Mouse (Mus musculus) cerebellum, postnatal 36 days (tissue): ENCODE measurements around the gene Cdkl1.

Experiments used
- DNase-seq, 2 experiments: peaks; one replicate each; pipeline ENCODE4 v3.0.0; 2021 to 2022; ENCODE audit warnings: mixed read lengths in 2 of 2

Cdkl1 gene

DNA sequence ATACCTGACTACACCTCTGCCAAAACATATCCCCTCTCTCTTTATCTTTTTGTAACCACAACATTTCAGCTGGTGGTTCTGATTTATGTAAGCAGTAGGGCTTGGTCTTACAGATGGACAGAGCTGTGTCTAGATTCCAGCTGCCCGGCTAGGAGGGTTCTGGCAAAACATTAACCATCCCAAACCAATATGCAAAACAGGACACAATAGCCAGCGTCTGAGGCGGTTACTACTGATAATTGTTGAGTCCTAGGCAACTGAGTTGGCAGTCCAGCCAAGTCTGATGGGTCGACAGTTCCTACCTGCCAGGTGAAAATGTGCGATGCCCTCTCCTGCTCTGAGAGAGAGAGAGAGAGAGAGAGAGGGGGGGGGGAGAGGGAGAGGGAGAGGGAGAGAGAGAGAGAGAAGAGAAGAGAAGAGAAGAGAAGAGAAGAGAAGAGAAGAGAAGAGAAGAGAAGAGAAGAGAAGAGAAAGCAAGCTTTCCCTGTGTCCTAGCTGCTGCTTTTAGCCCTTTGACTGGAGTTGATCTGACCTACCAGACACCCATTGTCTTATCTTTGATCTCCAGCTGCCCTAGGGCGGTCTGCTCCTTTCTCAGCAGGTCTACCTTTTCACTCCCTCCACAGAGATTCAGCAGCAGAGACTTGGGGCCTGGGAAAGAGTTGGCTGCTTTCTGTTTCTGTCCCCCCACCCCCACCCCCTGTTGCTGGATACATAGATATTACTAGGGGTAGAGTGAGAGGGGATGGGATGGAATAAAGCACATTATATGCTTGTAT, 7.6 kb downstream of the Cdkl1 start:
- no peak for DNase-seq

DNA sequence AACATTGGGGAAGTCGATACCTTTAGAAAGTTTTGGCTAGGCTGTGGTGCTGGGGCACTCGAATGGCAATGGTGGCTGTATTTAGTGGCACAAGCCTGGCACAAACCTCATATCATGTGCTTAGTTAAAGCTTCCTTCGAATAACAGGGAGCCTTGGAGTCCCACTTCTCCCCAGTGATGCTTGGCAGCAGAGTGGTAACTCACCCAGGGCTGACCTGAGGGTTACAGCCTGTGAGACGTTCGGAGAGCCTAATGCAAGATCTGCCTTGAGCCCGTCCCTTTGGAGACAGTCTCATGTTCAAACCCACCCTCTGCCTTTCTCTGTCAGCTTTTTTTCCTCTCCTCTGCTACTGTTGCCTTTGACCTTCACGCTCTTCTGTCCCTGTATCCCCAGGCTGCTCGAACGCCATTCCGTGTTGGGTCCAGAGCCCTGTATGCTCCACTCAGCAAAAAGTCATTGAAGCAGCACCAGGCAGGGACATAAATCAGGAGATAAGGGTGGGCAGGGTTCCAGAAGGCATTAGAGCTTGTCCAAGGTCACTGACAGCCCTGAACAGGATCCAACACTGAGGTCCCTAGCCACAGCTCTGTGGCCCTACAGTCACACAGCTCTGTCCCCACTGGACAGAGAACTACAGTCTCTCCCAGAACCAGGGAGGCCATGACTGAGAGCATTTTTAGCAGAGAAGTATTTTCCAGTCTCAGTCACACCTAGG, 9.0 kb downstream of the Cdkl1 start:
- DNase-seq = no peak

DNA sequence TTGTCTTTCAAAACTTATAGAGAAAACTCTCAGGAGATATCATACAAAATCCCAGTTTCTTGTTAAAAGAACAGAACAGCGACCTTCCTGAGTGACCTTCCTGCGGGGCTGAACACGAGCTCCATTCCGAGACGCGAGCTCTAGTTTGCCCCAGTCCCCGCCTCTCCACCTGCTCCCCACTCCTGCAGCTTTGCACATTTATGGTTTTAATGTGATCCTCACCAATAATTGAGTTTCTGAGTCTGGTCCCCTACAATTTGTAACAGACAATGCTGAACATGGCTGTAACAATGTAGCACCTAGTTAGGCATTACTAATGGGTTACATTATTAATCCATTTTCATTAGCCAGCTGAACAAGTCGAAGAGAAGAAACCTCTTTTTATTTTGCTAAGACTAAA, 9.6 kb downstream of the Cdkl1 start:
- no peak for DNase-seq

DNA sequence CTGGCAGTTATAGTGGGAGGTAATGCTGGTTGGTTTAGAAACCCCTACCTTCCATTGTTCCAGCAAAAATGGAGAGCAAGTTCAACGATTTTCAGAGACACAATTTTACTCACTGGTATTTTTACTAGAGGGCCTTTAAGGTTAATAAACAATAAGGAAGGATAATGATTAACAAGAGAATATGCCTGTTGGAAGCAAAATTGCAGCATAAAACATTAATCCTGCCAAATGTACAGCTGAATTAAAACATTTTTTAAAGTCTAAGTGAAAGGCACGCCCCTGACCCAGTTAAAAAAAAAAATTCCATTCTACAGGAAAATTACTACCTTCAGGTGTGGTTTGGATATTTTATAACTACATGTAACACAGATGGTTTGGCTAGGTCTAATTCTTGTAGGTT, 13.1 kb downstream of the Cdkl1 start:
- DNase-seq = no peak

DNA sequence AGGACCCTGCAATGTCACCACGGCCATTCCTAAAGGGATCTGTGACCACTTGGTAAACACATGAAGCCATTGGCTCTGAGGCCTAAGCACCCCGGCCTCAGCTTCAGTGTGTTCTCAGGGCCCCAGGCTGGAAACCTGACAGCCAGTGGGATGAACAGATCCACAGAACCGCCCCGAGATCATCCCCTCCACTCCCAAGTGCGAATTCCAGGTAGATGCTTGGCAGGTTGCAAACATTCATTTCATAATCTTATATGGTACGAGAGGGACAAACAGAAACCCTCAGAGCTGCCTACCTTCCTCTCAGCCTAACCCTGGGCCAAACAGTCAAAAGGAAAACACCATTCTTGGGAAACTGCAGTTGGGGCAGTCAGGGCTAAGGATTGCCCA, 13.7 kb downstream of the Cdkl1 start:
- DNase-seq = no peak

DNA sequence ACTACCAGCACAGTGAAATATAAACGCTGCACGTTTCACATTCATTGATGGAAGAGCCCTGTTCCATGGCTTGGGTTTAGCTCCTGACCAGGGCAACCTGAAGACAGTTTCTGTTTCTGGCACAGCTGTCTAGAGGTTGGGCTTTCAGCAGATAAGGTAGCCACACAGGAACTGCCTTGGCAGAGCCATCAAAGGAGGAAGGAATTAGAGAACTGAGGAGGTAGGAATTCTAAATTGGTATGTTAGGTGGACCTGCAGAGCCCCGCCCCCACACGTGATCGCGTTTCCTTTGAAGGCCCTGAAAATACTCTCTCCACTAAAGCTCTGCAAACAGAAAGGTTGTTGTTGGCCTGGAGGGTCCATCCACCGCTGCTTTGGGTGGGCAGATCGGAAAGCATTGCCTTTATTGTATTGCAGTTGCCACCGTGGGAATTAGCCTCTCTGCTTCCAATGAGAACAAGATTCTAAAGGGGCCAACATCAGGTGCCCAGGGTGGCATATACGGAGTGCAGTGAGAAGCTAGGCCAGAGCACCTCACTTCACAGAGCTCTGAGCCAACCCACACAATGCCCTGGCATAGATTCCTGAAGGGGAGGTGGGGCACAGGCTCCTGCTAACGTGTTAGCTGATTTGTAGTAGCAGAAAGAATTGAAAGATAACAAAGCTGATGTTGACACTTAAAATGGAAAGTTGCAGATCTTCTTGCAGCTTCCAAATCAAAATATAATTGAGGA, 14.3 kb downstream of the Cdkl1 start:
- no peak for DNase-seq

DNA sequence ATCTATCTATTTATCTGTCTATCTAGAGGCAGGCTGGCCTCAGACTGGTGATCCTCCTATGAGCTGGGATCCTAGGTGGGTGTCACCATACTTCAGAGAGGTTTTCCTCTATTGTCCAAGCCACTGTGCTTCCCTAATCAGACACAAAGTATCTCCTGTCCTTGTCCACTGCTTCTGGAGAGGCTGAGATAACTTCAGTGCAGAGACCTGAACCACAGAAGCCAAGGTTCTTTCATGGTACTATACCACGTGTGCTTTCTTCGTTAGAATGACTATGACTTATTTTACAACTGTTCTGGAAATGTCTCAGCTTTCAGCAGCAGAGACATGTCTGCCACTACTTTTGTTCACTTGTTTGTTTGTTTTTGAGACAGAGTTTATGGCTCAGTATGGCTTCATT, 22.2 kb downstream of the Cdkl1 start:
- DNase-seq = no peak

DNA sequence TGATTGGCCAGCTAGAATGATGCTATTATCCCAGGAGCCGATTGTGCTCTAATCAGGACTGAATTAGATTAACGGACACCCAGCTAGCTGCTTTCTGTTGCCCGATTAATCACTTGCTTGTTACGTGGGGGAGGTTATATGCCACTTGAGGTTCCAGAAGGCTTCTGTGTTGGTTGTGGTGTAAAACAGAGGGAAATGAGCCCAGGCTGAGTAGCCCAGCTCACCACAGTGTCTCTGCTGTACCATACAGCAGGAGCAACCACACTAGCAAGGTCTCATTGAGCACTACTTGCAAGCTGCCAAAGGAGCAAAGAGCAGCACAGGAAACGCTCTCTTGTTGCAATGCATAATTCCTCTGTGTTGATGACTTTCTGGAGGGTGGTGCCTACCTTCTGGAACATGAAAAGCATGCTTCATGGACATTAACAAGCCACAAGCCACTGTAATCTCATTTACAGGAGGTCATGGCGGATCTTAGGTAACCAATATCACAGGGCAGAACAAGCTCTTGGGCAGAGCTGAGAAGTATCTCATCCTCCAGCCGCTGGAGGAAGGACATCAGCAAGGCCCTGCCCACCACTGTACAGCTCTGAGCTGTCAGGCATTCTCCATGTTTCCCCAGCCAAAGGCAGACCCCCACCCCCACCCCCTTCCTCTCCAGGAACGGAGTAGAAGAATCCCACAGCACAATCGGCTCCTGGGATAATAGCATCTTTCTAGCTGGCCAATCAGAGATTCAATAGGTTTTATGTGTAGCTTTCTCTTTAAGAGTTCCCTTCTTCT, 23.4 kb downstream of the Cdkl1 start:
- DNase-seq = no peak

DNA sequence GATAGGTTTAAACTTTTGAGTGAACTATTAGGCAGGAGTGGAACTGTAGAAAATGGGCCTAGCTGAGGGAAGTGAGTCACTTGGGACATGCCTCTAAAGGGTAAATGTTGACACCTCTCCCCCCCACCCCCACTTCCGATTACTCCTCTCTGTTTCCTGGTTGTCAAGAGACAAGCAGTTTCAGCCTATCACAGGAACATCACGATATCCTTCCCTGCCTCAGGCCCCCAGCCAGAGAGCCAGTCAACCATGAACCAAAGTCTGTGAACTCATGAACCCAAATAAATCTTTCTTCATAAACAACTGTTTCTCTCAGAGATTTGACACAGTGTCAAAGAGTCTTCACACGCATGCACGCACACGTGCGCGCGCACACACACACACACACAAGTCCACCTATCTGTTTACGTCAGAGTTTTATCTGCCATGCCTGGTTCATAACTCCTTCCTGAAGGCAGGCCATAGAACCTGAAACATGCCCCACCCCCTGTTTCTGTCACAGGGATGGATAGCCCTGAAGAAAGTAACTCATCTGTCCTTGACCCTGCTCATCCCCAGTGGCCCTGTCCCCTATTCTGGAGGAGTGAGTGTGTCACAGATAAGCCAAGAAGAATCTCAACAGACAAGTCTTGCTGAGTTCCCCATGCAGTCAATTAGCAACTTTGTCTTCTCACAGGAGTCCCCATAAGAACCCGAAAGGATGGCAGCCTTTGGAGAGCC, 24.7 kb downstream of the Cdkl1 start:
- DNase-seq = no peak

DNA sequence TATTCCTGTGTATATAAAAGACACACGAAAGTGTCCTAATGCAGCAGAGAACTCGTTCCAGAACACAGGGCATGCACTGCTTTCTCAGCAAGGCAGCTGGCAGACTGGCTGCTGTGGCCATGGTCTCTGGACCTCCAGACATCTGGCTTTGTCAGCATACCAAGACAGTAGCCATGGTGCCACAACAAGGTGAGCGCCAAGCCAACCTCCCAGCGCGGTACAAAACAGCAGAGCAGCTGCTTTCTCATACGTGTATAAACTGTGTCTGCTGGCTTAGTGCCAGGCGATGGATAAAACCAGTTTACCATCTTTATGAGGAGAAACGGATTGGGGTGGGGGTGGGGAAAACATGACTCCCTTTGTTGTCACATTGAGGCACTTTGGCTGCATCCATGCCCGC, 25.5 kb downstream of the Cdkl1 start:
- no peak for DNase-seq

DNA sequence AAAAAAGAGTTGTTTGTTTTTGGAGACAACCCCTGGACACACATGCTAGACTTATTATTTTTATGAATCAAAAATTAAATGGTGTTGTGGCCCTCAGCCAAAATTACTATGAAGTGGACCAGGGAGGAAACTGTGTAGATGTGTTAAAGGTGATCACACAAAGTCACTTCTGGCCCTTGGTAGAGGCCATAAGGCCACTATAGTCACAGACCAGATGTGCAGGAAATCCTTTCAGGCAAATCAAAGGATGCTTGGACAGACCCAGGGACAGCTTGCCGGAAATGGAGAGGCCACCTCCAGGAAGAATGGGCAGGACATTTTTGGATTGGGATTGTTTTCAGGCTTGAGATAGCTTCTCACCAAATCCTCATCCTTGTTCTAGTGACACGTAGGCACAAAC, 29.5 kb downstream of the Cdkl1 start:
- DNase-seq = no peak

DNA sequence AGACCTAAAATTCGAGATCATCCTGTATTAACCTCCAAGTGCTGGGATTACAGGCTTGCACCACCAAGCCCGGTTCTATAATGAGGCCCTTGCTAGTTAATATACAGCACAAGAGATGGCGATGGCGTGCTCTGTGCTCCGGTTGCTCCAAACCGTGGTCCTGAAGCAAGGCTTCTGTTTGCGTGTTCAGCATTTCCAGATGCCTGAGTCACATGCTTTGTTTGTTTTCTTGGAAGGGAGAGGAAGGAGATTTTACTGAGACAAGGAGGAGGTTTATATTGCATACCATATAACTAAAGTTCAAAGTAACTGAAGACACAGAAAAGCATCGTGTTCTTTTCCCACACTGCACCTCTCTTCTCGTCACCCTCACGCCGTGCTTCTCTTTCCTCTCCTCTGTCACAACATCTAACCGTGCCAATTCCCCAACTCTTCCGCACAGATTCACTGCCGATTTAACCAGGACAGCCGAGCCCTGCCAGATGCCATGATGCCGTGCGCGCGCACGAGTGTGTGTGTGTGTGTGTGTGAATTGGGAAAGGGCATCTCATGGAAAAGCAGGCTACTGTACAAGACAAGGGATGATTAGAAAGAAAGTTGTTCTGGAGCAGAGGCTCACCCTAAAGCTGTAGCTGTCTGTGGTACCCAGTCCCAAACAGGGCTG, 30.2 kb downstream of the Cdkl1 start:
- DNase-seq = no peak

DNA sequence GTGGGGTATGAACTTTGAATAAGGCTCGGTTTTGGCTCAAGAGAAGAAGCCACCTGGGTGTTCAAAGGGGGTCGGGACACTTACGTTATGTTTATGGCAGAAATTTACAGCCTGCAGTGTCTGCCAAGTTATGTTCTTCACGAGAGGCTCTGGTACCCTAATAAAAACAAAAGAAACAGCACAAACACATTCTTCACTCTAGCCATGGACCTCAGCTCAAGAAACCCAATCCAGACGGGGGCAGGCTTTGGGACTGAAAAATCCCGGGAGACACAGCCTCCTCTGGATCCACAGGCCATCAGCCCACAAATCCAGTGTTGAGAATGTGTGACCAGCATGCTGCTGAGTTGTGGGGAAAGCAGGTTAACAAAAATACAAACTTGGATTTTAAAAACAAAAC, 31.1 kb downstream of the Cdkl1 start:
- DNase-seq = no peak

DNA sequence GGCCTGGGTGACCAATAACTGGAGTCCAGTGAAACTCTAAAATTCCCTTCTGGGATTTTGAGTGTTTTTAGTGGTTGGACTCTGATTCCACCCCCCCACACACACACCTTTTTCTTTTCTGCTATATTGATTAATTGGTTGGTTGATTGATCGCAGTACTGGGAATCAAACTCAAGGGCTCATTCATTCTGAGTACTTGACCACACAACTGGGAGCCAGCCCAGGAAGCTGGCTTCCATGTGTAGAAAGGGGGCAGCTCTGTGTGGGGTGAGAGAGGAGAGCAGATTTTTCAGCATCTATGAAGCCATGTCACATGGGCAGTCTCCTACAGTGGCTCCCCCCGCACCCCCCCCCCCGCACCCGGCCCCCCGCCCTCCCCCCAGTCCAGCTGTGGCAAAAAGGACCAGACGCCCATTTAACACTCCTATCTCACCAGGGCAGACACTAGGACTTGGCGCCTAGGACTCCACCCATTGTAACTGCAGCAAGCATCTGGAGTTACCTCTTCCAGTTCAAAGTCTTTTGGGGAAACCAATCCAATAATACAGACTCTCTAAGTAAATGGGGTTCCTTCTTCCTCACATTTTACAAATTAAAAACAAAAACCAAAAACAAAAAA, 31.7 kb downstream of the Cdkl1 start:
- DNase-seq = no peak

DNA sequence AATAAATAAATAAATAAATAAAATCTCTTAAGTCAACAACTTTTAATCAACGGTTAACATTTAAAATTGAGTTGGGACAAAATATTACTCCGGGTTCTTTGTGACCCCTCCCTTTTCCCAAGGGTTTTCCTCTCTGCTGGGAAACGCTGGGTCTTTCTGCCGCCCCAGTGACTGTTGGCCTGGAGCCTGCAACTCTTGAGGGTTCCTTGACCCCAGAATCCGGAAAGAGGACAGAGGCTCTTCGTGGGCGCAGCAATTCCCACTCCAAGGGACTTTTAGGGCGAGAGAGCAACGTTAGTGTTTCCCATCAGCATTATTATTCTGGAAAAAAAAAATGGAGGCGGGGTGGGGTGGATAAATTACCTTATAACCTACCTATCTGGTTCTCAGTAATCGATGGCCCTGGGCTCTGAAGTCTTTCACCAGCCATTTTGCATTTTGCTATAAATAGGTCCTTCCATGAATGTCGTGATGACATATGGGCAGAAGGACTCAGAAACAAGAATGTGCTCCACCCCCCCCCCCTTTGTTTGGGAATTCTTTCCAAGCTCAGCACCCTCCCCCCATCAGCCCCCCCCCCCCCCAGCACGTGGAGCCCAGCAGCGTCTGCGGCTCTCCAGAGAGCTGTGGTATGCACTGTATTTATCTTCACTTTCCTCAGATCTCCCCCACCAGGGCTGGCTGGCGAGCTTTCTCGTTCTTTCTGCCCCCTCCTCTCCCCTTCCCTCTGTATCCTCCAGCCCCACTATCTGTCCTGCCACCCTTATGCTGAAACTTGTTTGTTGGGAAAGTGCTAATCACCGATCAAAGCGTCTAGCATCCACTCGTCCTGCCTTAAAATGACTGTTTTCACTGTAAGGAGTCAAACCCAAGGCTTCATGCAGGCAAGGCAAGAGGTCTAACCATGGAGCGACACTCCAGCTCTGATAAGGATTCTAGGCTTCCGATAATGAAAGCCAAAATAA, 32.6 kb downstream of the Cdkl1 start:
- no peak for DNase-seq

DNA sequence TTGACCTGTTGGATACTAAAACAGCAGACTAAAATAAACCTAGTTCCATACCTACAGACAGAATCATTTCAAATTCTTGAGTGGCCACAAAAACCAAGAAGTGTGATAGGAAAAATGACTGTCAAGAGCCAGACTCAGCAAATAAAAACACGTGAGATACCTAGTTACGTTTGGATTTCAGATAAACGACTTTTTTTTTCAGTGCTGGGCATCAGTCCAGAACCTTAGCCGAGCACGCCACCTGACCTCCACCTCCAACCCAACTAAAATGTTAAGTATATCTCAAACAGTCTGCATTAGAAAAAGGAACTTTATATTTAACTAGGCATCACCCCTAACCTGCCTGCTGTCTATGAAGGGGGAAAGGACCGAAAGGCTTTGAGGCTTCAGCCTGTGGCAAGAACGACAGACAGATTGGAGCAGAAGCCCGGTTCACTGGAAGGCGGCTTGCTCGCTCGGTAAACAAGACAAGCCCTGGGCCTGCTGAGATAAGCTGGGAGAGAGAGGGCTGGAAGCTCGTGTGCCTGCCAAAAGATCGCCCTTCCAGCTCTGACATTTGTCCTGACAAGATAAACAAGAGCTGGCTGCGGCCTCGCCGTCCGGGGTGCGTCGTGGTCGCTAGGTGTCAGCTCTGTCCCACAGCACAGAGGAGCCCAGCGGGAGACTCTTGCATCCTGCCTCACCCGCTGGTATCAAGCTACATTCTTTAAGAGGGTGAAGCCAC, 33.5 kb downstream of the Cdkl1 start:
- peak; percentile 85 to 87 for DNase-seq

DNA sequence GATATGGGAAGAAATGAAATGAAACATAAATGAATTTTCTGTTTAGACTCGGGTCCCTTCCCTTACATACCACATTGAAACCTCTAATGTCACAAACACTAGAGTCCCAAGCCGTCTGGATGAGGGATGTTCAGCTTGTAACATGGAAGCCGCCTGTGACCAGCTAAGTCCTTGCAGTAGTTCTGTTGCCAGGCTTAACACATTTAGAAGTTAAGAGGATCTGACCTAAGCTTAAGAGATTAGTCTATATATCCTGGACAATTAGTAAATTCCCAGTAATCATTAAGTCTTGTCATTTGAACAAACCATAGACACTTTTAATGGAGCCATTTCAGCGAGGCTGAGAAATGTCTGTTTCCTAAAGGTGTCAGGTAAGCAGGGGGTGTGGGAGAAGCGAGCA, 35.1 kb downstream of the Cdkl1 start:
- no peak for DNase-seq

DNA sequence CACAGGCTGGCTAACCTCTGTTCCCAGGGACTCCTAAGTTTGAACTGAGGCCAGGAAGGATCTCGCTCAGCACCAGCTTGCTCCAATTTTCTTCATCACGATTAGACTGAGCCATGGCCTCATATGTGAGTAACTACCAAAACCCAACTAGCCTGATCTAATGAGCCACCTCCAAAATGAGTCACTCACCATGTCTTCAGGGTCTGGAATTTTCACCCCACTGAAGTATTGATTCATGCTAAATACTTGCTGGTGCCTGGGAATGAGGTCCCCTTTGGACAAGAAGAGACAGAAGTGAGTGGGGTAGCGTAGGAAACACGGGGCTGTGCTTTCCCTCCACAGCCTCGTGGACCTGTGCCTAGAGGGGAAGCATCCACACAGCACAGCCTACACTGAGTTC, 37.1 kb downstream of the Cdkl1 start:
- DNase-seq = no peak

DNA sequence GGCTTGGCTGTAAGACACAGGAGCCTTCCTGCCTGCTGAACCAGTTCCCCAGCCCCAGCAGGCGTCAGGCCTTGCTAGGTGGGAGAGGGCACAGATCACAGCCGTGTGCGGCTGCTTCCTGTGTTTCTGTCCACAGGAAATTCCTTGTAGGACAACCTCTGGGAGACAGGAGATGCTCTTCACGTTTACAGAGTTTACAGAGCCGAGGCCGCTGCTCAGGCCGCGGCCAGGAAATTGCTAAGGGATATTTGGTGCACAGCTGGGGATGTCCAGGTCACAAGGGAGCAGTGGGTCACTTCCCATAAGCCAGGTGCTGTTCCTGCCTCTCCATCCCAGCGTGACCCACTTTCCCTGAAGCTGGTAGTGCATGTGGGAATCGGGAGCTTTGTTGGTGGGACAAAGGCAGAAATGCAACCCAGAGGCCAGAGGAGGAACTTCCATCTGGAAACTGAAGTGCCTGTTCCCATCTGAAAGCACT, 39.2 kb downstream of the Cdkl1 start:
- no peak for DNase-seq
